Mouse (Mus musculus) spleen, embryonic (tissue): ENCODE measurements around the gene Gas2l2.

Experiments used
- CTCF ChIA-PET: fragments of 350-600 bp; sonication (Branson Sonifier 250); formaldehyde crosslinking; loops from one replicate; lab custom pipeline; 2022; lab: Charles Lee

Gene Gas2l2

DNA sequence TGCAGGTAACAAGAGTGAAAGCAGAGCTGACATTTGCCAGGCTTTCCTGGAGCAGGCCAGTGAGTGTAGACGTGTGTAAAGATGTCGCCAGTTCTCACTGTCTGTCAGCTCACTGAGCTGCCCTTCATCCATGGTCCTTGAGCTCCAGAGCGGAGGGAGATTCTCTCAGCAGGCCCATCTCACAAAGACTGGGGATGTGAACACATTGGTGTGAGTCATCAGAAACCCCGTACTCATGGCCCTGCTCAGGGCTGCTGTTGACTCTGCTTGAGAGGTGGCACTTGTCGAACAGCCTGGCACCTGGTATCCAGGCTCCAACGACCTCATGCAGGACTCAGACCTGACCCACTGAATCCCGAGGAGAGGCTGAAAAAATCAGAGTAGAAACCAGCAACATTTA, 25.5 kb downstream of the Gas2l2 start:
- CTCF ChIA-PET, result no interaction called here

DNA sequence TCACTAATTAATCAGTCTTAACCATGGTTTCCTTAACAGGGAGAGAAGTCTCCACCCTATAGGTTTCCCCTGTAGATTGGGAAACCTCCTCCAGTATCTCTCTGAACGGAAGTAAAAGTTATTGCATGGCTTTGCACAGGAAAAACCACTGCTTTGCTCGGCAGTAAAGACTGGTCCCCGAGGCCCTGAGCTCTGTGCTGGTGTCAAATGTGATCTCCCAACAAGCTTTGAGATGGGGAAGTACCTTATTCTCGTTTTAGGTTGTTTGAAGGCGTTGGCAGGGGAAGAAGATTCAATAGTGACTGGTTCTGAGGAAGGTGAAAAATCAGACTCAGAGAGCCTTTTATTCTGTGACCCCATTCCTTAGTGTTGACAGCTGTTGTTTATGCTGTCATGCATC, 30.5 kb downstream of the Gas2l2 start:
- CTCF ChIA-PET, result no interaction called here

DNA sequence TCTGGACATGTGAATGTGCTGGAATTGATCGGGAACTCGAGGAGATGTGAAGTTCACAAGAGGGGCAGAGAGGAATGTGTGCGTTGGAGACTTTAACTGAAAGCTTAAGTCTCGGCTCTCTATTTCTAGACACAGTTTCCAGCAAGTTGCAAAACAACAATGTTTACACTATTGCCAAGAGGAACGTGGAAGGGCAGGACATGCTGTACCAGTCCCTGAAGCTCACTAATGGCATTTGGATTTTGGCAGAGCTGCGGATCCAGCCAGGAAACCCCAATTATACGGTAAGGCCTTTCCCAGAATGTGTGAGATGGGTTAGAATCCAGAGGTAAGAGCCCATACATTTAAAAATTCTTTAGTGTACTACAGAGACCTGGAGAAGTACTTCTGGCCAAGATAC, 31.6 kb downstream of the Gas2l2 start:
- CTCF ChIA-PET, result interaction anchor here (0.6 kb wide), 1 partner anchor 1431 kb away, joined by 6 read pairs; no protein-coding TSS in a partner anchor

DNA sequence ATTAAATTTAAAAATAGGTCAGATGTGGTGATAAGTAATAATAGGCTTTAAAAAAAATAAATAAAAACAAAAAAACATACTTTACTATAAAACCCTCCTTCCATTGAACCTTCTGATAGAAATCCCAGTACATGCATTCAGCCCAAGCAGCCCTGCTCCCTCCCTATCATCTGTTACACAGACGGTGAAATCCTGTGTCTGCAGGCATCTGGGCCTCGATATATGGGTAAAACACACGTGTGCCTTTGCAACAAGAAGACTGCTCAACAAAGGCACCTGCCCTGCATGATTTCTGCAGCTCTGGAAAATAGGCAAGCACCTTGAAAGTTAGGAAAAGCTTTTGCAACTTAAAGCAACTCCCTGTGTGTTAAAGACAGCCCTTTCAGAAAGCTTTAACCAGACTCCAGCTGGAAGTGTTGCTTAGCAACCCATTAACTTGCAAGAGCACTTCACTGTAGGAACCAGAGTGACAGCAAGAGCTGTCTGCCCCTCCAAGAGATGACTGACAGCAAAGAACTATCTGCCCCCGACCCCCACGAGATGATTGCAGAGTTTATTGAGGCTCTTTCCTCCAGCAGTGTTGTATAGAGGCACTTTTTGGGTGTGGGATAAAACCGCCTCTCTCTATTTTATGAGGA, 34.3 kb downstream of the Gas2l2 start:
- CTCF ChIA-PET, result no interaction called here

DNA sequence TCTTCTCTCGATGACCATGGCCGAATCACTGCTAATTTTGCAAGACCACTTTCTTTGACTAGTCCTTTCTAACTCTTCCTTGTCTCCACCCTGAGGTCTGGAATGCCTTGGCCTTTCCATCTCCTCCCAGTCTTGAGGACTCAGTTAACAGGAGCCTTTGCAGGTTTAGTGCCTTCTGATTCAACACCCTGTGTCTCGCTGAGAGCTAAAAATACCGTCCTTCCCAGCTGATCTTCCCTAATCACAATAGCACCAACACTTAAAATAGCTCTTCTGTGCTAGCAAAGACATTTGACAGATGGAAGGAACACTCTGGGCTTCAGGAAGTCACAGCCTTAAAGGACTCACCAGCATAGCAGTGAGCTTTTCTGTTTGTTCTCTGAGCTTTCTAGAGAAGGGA, 36.2 kb downstream of the Gas2l2 start:
- CTCF ChIA-PET, result no interaction called here

DNA sequence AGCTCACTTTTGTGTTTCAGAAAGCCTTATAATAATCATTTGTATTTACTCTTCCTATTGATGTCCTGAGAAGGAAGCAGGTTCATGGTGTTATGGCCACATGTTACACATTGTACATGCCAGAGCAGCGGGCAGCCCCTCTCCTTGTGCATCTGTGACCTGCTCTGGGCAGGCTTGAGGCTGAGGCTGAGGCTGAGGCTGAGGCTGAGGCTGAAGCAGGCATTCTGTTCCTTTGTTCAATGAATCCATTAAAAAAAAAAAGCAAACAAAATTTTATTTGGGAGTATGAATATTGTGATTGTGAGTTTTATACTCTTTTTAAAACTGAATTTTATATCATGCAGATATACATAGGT, 45.7 kb downstream of the Gas2l2 start:
- CTCF ChIA-PET, result no interaction called here

DNA sequence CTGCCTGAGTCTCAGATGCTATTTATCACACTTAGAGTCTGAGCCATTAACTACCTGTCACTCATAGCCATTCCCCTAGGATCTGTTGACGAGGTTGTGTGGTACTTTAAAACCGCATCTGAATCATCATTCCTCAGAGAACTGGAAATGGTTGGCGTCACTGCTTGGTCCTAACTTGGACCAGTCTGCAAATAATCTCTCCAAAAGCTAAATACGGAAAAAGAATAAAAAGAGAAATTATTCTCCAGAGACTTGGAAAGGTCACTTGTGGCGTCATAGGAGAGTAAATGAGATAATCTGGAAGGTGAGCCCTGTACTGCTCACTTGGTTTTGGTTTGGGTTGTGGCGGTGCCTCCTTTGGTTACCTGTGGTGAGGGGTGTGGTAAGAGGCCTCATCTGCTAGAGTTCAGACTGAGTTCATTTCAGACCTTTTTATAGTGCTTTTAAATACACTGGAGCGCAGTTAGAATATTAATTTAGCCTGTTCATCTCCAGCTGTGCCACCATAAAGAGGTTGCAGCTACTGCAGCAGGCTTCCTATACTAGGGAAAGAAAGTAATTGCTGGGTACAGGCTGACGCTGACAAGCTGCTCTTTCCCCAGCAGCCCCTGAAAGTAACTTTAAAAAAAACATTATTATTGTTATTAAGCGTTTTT, 46.3 kb downstream of the Gas2l2 start:
- CTCF ChIA-PET, result no interaction called here

DNA sequence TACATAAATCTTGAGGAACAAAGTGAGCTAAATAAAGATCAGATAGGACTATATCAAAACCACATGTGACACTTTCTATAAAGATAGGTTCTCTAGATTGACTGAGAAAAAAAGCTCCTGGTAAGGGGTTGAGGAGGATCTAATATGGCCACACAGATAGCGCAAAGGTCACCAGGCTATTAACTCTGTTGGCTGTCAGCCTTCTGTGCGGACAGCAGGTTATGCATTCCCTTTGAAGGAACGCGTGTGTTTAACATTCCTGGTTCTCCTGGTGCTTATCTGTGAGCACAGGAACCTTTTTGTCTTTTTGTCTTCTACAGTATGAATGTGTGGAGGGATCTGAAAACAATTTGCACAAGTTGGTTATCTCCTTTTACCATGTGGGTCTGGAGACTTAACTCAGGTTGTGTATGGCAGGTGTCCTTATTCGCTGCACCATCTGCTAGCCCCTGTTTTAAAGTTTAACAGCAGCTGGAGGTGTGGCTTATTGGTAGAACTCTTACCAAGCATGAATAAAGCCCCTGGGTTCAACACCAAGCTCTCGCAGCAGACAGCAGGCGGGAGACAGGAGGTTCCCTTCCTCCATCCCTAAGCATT, 49.4 kb downstream of the Gas2l2 start:
- CTCF ChIA-PET, result no interaction called here
